Mouse (Mus musculus): ENCODE data around the gene Oas1g. TPM values are rescaled to one million over a fixed set of nuclear protein-coding genes. Genes with fewer than 3 reads are reported as not detected.
"Not testable (repeated sequence)": the region's sequence is repeated elsewhere in the genome, so short reads cannot be mapped to it uniquely, and the experiment has no call there.

Oas1g gene
- total and polyA plus RNA-seq, 2 experiments from 2014 or later, result 0.23 to 0.62 TPM

DNA sequence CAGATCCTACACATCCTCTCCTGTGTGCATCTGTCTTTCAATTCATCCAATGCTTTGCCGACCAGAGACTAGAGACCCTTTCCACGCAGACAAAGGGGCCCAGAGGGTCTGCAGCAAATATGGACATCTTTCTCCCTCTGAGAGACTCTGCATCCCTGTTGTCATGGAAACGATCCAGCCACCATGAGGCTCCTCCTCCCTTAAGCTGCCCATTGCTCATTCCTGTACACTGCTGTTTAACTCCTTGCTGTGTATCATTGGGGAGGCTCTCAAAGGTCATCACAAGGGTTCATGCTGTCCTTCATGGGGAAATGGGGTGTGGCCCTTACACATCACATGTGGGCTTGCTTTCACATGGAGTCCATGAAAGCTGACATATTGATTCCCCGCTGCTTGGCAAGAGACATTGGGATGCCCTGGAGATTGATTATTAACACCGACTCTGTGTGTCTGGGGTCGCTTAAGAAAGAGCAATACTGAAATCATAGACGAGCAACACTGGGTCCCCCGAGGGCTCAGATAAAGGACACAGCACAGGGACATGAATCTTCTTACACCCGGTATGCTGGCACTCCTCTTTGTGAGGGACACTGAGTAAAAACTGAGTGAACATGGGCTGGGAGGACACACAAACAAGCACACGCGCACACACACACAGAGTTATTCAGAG, 8.0 kb upstream of the Oas1g start:
- DNase-seq (no peak), ATAC-seq (no peak)
- 87% methylated on average over 11 of the region's 11 CpGs for WGBS
- Histone ChIP-seq H3K4me3 (ENCODE audit: low read depth, low read length) (no peak overlapping the region), H3K4me2 (ENCODE audit: low read depth) (no peak overlapping the region), H3K9ac (no peak overlapping the region), H3K27ac (ENCODE audit: low read depth, low read length) (no peak overlapping the region), H3K4me1 (ENCODE audit: insufficient read depth) (no peaks in the 10 kb centered on the region), H3K36me3 (ENCODE audit: insufficient read depth) (no peaks in the 10 kb centered on the region), H3K27me3 (ENCODE audit: insufficient read depth, low read length) (no peaks in the 10 kb centered on the region), H3K9me3 (ENCODE audit: low read length) (0 out of 2 replicates have a peak, but pooled peaks cover 3% of the 10 kb centered on the region)
- TF ChIP-seq CTCF (IDR thresholded peaks at IDR 0.05; ENCODE audit: low read depth), result no peak

GRCm38 (mm10) chr5:120894692-120895091, 7.3 kb upstream of the Oas1g start:
- not testable (repeated sequence) for DNase-seq; H3K9ac ChIP-seq; H3K36me3 ChIP-seq (ENCODE audit: insufficient read depth); H3K27ac ChIP-seq (ENCODE audit: low read depth, low read length); H3K27me3 ChIP-seq (ENCODE audit: insufficient read depth, low read length); H3K9me3 ChIP-seq (ENCODE audit: low read length); H3K4me1 ChIP-seq (ENCODE audit: insufficient read depth); ATAC-seq; H3K4me3 ChIP-seq (ENCODE audit: low read depth, low read length); H3K4me2 ChIP-seq (ENCODE audit: low read depth)
- 87% methylated on average over 2 of the region's 2 CpGs for WGBS

DNA sequence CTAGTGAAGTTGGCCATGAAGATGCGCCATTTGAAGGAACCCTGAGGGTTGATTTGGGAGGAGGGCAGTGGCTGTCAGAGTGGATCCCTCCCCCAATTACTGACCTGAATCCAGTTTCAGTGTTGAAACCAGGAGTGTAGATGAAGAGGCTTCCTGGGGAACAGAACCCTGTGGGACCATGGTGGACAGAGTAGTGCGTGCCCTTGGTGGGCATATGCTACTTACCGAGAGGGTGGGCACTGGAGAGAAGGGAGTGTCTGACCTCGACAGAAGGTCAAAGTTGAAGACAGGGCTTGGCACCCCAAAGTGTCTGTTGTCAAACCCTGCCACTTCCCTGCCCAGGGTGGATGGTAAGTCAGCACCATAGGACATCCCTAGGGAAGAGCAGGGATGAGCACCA, 6.5 kb upstream of the Oas1g start:
- H3K9me3 ChIP-seq (ENCODE audit: low read length); H3K27ac ChIP-seq (ENCODE audit: low read depth, low read length); H3K4me3 ChIP-seq (ENCODE audit: low read depth, low read length); H3K4me1 ChIP-seq (ENCODE audit: insufficient read depth); H3K27me3 ChIP-seq (ENCODE audit: insufficient read depth, low read length); DNase-seq; H3K36me3 ChIP-seq (ENCODE audit: insufficient read depth); H3K9ac ChIP-seq; ATAC-seq; H3K4me2 ChIP-seq (ENCODE audit: low read depth): not testable (repeated sequence)
- 95% methylated on average over 4 of the region's 4 CpGs for WGBS

DNA sequence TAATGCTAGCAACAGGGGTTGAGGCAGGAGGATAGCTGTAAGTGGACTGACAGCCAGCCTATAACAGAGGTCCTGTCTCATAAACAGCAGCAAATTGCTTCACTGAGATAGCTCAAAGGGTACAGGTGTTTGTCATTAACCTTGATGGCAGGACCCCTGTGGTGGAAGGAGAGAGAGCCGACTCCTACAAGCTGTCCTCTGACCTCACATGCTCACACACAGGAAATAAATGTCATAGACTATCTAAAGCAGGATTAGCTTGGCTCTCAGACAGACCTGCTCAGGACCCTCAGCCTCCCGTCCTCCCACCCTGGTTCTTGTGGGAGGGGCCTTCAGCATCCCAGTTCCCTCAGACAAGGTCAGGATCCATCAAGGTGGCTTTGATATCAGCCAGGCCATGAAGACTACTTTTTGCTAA, 4.8 kb upstream of the Oas1g start:
- Histone ChIP-seq H3K9me3 (ENCODE audit: low read length) (no peaks in the 10 kb centered on the region), H3K4me3 (ENCODE audit: low read depth, low read length) (no peak overlapping the region), H3K27me3 (ENCODE audit: insufficient read depth, low read length) (no peaks in the 10 kb centered on the region), H3K4me2 (ENCODE audit: low read depth) (no peak overlapping the region), H3K36me3 (ENCODE audit: insufficient read depth) (no peaks in the 10 kb centered on the region), H3K27ac (ENCODE audit: low read depth, low read length) (no peak overlapping the region), H3K4me1 (ENCODE audit: insufficient read depth) (no peaks in the 10 kb centered on the region), H3K9ac (no peak overlapping the region)
- no peak for DNase-seq
- no peak for ATAC-seq
- TF ChIP-seq CTCF (IDR thresholded peaks at IDR 0.05; ENCODE audit: low read depth), result no peak
- WGBS, result 67% methylated on average over 2 of the region's 2 CpGs

DNA sequence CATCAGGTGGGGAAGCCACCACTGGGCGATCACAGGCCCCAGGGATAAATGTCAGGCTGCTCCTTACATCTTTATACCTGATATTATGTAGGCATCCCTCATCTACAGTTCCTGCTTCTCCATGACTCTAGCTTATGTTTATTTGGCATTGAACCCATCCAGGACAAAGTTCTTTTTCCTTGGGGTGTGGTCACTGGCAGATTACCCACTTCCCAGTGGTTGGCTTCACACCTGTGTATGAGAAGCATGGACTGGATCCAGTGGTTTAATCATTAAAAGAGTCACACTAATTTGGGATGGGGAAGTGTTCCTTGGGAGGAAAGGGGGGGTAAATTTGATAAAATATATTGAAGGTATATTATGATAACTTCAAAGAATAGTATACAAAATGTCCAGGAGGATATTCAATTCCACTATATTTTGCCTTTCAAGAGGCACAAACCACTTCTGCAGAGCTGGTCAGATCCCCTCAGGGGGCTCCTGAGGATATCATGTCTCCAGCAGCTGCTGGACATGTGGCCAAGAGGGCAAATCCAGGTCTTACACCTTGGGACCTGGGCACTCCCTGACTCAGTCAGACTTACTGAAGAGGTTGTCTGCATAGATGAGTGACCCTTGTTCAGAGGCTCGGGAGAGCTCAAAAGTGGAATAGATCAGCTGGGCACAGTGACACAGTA, 4.3 kb upstream of the Oas1g start:
- WGBS, result 82% methylated on average over 2 of the region's 2 CpGs
- H3K36me3 ChIP-seq (ENCODE audit: insufficient read depth); DNase-seq; H3K27ac ChIP-seq (ENCODE audit: low read depth, low read length); ATAC-seq; H3K4me2 ChIP-seq (ENCODE audit: low read depth); H3K9me3 ChIP-seq (ENCODE audit: low read length); H3K4me3 ChIP-seq (ENCODE audit: low read depth, low read length); H3K9ac ChIP-seq; H3K4me1 ChIP-seq (ENCODE audit: insufficient read depth); H3K27me3 ChIP-seq (ENCODE audit: insufficient read depth, low read length): not testable (repeated sequence)

DNA sequence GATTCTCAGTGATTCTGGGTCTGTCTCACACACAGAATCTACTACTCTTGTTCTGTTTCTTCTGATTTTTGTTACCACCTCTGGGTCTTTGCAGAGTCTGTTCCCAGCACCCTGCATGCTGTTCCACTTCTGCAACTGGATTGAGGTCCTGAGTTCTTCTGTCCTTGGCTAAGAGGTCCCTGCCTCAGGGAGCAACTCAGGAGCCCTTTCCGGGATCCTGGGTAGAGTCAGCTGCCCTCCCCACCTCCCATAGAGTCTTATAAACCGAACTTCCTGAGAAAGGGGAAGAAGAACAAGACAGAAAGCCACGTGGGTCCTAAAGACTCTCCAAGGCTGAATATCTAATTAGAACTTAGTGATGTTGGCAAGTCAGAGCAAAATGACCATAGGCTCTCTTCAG, 3.6 kb upstream of the Oas1g start:
- H3K4me1 ChIP-seq (ENCODE audit: insufficient read depth), result no peaks in the 10 kb centered on the region
- WGBS, result 51% methylated on average over 3 of the region's 3 CpGs
- no peak overlapping the region for H3K27ac ChIP-seq (ENCODE audit: low read depth, low read length)
- no peak overlapping the region for H3K4me2 ChIP-seq (ENCODE audit: low read depth)
- H3K4me3 ChIP-seq (ENCODE audit: low read depth, low read length), result no peak overlapping the region
- ATAC-seq (no peak), DNase-seq (no peak)
- no peaks in the 10 kb centered on the region for H3K27me3 ChIP-seq (ENCODE audit: insufficient read depth, low read length)
- H3K9me3 ChIP-seq (ENCODE audit: low read length), result no peaks in the 10 kb centered on the region
- no peak for TF ChIP-seq CTCF (IDR thresholded peaks at IDR 0.05; ENCODE audit: low read depth)
- no peak overlapping the region for H3K9ac ChIP-seq
- no peaks in the 10 kb centered on the region for H3K36me3 ChIP-seq (ENCODE audit: insufficient read depth)

DNA sequence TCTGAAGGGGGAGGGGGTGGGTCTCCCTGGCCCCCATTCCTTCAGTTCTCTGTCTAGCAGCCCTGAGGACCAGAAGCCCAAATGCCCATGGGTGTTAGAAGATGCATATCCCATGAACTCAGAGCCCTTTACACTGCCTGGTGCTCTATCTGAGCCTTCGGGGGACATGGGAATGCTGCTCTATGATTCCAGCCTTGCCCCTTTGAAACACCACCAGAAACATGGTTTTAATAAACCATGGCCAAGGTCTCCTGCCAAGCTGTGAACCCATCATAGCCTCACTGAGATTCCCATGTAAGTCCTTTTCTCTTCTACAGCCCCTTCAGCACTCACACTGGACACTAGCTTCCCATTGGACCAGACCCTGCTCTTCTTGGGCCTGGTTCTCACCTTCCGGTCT, 2.6 kb upstream of the Oas1g start:
- H3K4me1 ChIP-seq (ENCODE audit: insufficient read depth), result no peaks in the 10 kb centered on the region
- no peaks in the 10 kb centered on the region for H3K9me3 ChIP-seq (ENCODE audit: low read length)
- H3K9ac ChIP-seq, result no peak overlapping the region
- no peak overlapping the region for H3K4me2 ChIP-seq (ENCODE audit: low read depth)
- DNase-seq, result no peak
- no peak for ATAC-seq
- no peak overlapping the region for H3K4me3 ChIP-seq (ENCODE audit: low read depth, low read length)
- H3K27me3 ChIP-seq (ENCODE audit: insufficient read depth, low read length), result no peaks in the 10 kb centered on the region
- H3K36me3 ChIP-seq (ENCODE audit: insufficient read depth), result no peaks in the 10 kb centered on the region
- 83% methylated on average over 2 of the region's 2 CpGs for WGBS
- TF ChIP-seq CTCF (IDR thresholded peaks at IDR 0.05; ENCODE audit: low read depth), result no peak
- no peak overlapping the region for H3K27ac ChIP-seq (ENCODE audit: low read depth, low read length)

DNA sequence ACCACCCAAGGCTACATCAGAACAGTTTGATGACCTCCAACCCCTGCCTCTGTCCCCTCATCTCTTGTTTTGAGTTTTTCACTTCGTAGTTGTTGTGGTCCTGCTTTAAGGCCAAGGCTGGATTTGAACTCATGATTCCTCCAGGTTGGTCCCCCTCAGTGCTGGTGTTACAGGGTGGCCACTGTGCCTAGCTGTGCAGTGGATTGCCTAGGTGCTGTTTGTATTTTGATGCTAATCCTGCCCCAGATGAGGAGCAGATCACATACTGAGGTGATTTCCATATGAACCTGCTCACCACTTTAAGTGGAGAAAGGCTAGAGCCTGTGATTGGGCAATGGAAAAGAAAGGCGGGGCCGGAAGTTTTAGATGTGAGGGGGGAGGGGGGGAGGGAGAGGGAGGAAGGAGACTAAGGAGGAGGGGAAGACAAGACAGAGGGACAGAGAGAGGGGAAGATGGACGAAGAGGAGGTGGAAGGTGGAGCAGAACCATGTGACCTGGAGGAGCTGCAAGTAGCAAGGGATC, 942 bp upstream of the Oas1g start:
- H3K9me3 ChIP-seq (ENCODE audit: low read length); ATAC-seq; H3K9ac ChIP-seq; H3K4me2 ChIP-seq (ENCODE audit: low read depth); H3K36me3 ChIP-seq (ENCODE audit: insufficient read depth); DNase-seq; H3K27ac ChIP-seq (ENCODE audit: low read depth, low read length); H3K4me3 ChIP-seq (ENCODE audit: low read depth, low read length); H3K4me1 ChIP-seq (ENCODE audit: insufficient read depth); H3K27me3 ChIP-seq (ENCODE audit: insufficient read depth, low read length): not testable (repeated sequence)
- 46% methylated on average over 4 of the region's 4 CpGs for WGBS

Data from forebrain, postnatal 0 days (tissue).